Mouse (Mus musculus) liver, embryonic 14.5 days (tissue): ENCODE measurements around the gene Ghdc.

Experiments
- CTCF ChIP-seq: IDR thresholded peaks from 2 replicates; pipeline ENCODE4 v1.5.1; 2016; ENCODE audit warnings: antibody characterized with exemption, low read depth, control low read depth
- EP300 ChIP-seq: IDR thresholded peaks from 2 replicates; pipeline ENCODE4 v1.6.1; 2016; ENCODE audit warnings: antibody characterized with exemption, low read depth

DNA sequence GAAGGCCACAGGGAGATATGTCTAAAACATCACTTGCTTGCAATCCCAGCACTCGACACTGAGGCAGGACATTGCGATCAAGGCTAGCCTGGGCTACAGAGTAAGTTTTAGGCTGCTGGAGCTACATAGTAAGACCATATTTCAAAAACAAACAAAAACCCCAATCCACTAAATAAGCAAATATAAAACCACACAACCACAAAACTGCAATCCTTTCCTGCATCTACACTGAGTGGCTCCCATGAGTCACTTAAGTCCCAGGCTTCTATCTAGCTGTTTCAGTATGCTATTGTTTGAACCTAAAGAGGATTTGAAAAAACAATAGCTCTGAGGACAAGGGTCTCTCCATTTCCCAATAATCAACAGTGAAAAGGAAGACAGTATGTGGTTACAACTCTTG lies 24.6 kb upstream of the Ghdc start:
- no peak for TF ChIP-seq CTCF
- TF ChIP-seq EP300: no peak
